Mouse (Mus musculus): ENCODE measurements around the gene Slc4a4.
"Not testable (repeated sequence)": the region's sequence is repeated elsewhere in the genome, so short reads cannot be mapped to it uniquely, and the experiment has no call there.

GRCm38 (mm10) chr5:88991309-88991708, 104.7 kb downstream of the Slc4a4 start:
- TF ChIP-seq CTCF, POLR2A (IDR thresholded peaks at IDR 0.05; ENCODE audit: insufficient read depth, low read depth, low read length): not testable (repeated sequence)

Measured in olfactory bulb, adult 2 months (tissue).